In the genomic region with DNA sequence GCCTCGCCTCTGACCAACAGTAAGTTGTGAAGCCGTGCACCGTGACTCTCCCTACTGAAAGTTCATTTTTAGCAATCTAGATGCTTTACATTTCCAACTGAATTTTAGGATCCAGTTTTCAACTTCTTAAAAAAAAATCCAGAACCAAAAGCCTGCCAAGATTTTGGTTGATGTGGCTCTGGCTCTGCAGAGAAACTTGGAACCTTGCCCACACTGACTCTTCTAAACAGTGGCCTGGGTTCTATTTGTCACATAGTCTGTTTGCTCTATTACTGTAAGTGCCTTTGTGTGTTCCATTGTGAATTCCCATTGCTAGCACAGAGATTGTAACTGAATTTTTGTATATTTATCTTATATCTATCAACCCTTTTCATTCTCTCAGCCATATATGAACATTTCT, we compare ENCODE assay signal across 14 mouse cellular contexts.
"Had no signal": no experiment of that assay in that cellular context is flagged by ENCODE, and none has a peak within 500 bp of the region (broad histone marks: within the 10 kb centered on the region; RNA-seq: fewer than 3 reads in every experiment).

No protein-coding gene starts in this region.

- H3K4me2 ChIP-seq: limb, embryonic 13.5 days; liver, embryonic 11.5 days; liver, embryonic 15.5 days; lung, embryonic 15.5 days; midbrain, embryonic 11.5 days; stomach, embryonic 15.5 days had no signal

- DNase-seq: kidney, postnatal 10 days; kidney, postnatal 4 days; right cerebral cortex, postnatal 14 days; thymus, postnatal 4 days had no signal

- H3K9me3 ChIP-seq: limb, embryonic 13.5 days; liver, embryonic 15.5 days; lung, embryonic 15.5 days; stomach, embryonic 15.5 days had no signal

- ATAC-seq: midbrain, embryonic 16.5 days had no signal

- H3K27me3 ChIP-seq: limb, embryonic 13.5 days; liver, embryonic 15.5 days; lung, embryonic 15.5 days; megakaryocyte, embryonic 14.5 days; stomach, embryonic 15.5 days had no signal

- H3K4me3 ChIP-seq: layer of hippocampus, adult 2 months; limb, embryonic 13.5 days; liver, embryonic 15.5 days; lung, embryonic 15.5 days; megakaryocyte, embryonic 14.5 days; stomach, embryonic 15.5 days had no signal

- H3K36me3 ChIP-seq: limb, embryonic 13.5 days; liver, embryonic 15.5 days; lung, embryonic 15.5 days; stomach, embryonic 15.5 days had no signal

- H3K4me1 ChIP-seq: limb, embryonic 13.5 days; liver, embryonic 15.5 days; megakaryocyte, embryonic 14.5 days; stomach, embryonic 15.5 days had no signal

- H3K9ac ChIP-seq: limb, embryonic 13.5 days; liver, embryonic 15.5 days; lung, embryonic 15.5 days; stomach, embryonic 15.5 days had no signal

- H3K27ac ChIP-seq: layer of hippocampus, adult 2 months; limb, embryonic 13.5 days; liver, embryonic 15.5 days; macrophage had no signal
